Comparison of ENCODE assay signal across 9 mouse cellular contexts in genomic region chr1:168391617-168392499, GRCm38 (mm10). TPM values are rescaled to one million over a fixed set of nuclear protein-coding genes. Genes with fewer than 3 reads are reported as not detected.
A peak's percentile ranks its signal among the peaks of the same experiment; 100 is the strongest.
DNase-seq lines count a peak whose midpoint lies in the region; ATAC-seq lines count a peak whose summit lies in the region.
"Had no signal": no experiment of that assay in that cellular context is flagged by ENCODE, and none has a peak within 500 bp of the region (broad histone marks: within the 10 kb centered on the region; RNA-seq: fewer than 3 reads in every experiment).

No protein-coding gene starts in this region.

- no peaks in the 10 kb centered on the region for H3K9me3 ChIP-seq in embryonic facial prominence, embryonic 10.5 days
- H3K9me3 ChIP-seq in hindbrain, embryonic 10.5 days = no peaks in the 10 kb centered on the region
- no peaks in the 10 kb centered on the region for H3K9me3 ChIP-seq in neural tube, embryonic 15.5 days (replicated peaks)

- DNase-seq in gastrocnemius, adult 18-20 months (ENCODE audit: low spot score) = peak; percentile 44
- DNase-seq in gastrocnemius, postnatal 36 days = no peak
- DNase-seq in Muller cell, postnatal 12 days (ENCODE audit: inconsistent ontology term) = peak; percentile 83
- peak; percentile 77 for DNase-seq in embryonic facial prominence, embryonic 10.5 days (ENCODE audit: low spot score)
- peak; percentile 30 for DNase-seq in hindbrain, embryonic 10.5 days (ENCODE audit: low spot score)
- DNase-seq in left cerebral cortex, postnatal 25 days (ENCODE audit: low spot score in 2 of 2) = peak; percentile 52 to 76
- no peak for DNase-seq in frontal cortex, postnatal 14 days (ENCODE audit: low spot score in 2 of 2)

- peak overlapping the region; percentile 36; the same call in 1 of the 2 replicates for H3K4me3 ChIP-seq in embryonic facial prominence, embryonic 10.5 days
- peak overlapping the region; percentile 21; the same call in 1 of the 2 replicates for H3K4me3 ChIP-seq in hindbrain, embryonic 10.5 days
- no peak overlapping the region for H3K4me3 ChIP-seq in neural tube, embryonic 15.5 days (replicated peaks)

- peaks cover 64% of the 10 kb centered on the region for H3K36me3 ChIP-seq in embryonic facial prominence, embryonic 10.5 days (replicated peaks)
- peaks cover 49% of the 10 kb centered on the region for H3K36me3 ChIP-seq in hindbrain, embryonic 10.5 days
- H3K36me3 ChIP-seq in neural tube, embryonic 15.5 days = no peaks in the 10 kb centered on the region

- peaks cover 73% of the 10 kb centered on the region for H3K4me1 ChIP-seq in embryonic facial prominence, embryonic 10.5 days
- H3K4me1 ChIP-seq in hindbrain, embryonic 10.5 days (replicated peaks) = peaks cover 48% of the 10 kb centered on the region
- peaks cover 33% of the 10 kb centered on the region for H3K4me1 ChIP-seq in neural tube, embryonic 15.5 days

- H3K27ac ChIP-seq in embryonic facial prominence, embryonic 10.5 days (replicated peaks) = peak overlapping the region; percentile 80
- peak overlapping the region; percentile 71 for H3K27ac ChIP-seq in hindbrain, embryonic 10.5 days
- 0 out of 2 replicates have a peak overlapping the region, but pooled peaks have one; percentile 39 for H3K27ac ChIP-seq in neural tube, embryonic 15.5 days (replicated peaks)

- peak; percentile 42; the same call in 1 of the 2 replicates for ATAC-seq in neural tube, embryonic 15.5 days (ENCODE audit: low FRiP score)

- H3K9ac ChIP-seq in neural tube, embryonic 15.5 days (replicated peaks) = no peak overlapping the region

- no peaks in the 10 kb centered on the region for H3K27me3 ChIP-seq in embryonic facial prominence, embryonic 10.5 days (replicated peaks; ENCODE audit: low read depth, poor library complexity, severe bottlenecking)
- no peaks in the 10 kb centered on the region for H3K27me3 ChIP-seq in hindbrain, embryonic 10.5 days (ENCODE audit: insufficient read depth, poor library complexity, severe bottlenecking)
- no peaks in the 10 kb centered on the region for H3K27me3 ChIP-seq in neural tube, embryonic 15.5 days (replicated peaks)
- H3K27me3 ChIP-seq: CH12.LX had no signal

- 34% methylated on average over 20 of the region's 20 CpGs for WGBS in embryonic facial prominence, embryonic 10.5 days
- WGBS in hindbrain, embryonic 10.5 days = 49% methylated on average over 20 of the region's 20 CpGs
- WGBS in neural tube, embryonic 15.5 days = 18% methylated on average over 20 of the region's 20 CpGs

- intact Hi-C loops in gastrocnemius, postnatal 36 days (cut with DNase I) = no loop called here
- intact Hi-C loops in left cerebral cortex, postnatal 25 days (cut with DNase I) = no loop called here

- H3K4me2 ChIP-seq in neural tube, embryonic 15.5 days = peak overlapping the region; percentile 22

RNA-seq across cellular contexts. Expression of gene Pbx1, which starts 40.2 kb away (rescaled TPM):
- total RNA-seq in gastrocnemius, adult 18-20 months (2021) = 10 to 100 TPM; 25.2 to 28.0 TPM
- 10 to 100 TPM; 15.1 to 17.7 TPM for total RNA-seq in gastrocnemius, postnatal 36 days (2021)
- 37.2 and 41.6 TPM in 2 replicates for polyA plus RNA-seq in embryonic facial prominence, embryonic 10.5 days (2016; fragmentation: Nextera tagmentation; extraction: Ambion mirVana)
- 34.4 and 35.4 TPM in 2 replicates for polyA plus RNA-seq in hindbrain, embryonic 10.5 days (2016; fragmentation: Nextera tagmentation; extraction: Ambion mirVana)
- total RNA-seq in left cerebral cortex, postnatal 25 days (2021) = 100 to 1,000 TPM; 129 to 137 TPM
- 28.8 and 31.4 TPM in 2 replicates for polyA plus RNA-seq in neural tube, embryonic 15.5 days (2015; fragmentation: Nextera tagmentation; extraction: Ambion mirVana)
- total RNA-seq: CH12.LX had no signal

Comparison
In these comparisons a context has a peak if more than half of its experiments do, and no peak if none do; other contexts are left out.
1. DNase-seq: peak in gastrocnemius, adult 18-20 months (single experiment), Muller cell, postnatal 12 days (single experiment), embryonic facial prominence, embryonic 10.5 days (single experiment), hindbrain, embryonic 10.5 days (single experiment) and left cerebral cortex, postnatal 25 days (2 of 2); none in gastrocnemius, postnatal 36 days (0 of 2) and frontal cortex, postnatal 14 days (0 of 2).
2. RNA of gene Pbx1, which starts 40.2 kb away (total RNA-seq): 129 to 137 TPM in left cerebral cortex, postnatal 25 days; 25.2 to 28.0 TPM in gastrocnemius, adult 18-20 months and 15.1 to 17.7 TPM in gastrocnemius, postnatal 36 days; every median in the first group is over 4 times any median in the second.
3. Peak in every context shown above with its lines, with median percentiles within 50 percentile points of each other: H3K27ac ChIP-seq.